Mouse (Mus musculus) embryonic facial prominence, embryonic 12.5 days (tissue): Measurements from ENCODE around the gene Ndufs1. TPM values are rescaled to one million over a fixed set of nuclear protein-coding genes. Genes with fewer than 3 reads are reported as not detected.

Source experiments
- microRNA-seq: library from miRNA; unstranded; fragments of <30 nt; microRNA quantifications from one replicate; pipeline ENCODE4, GENCODE M21; 2017
- polyA plus RNA-seq: library from polyadenylated mRNA; unstranded; fragments of >200 nt; fragmentation: Nextera tagmentation; extraction: Ambion mirVana; gene quantifications from 2 replicates; pipeline ENCODE4 v1.2.1, GENCODE M21; 2016

Ndufs1 gene
- polyA plus RNA-seq, 1 experiment from 2014 or later, result 136 TPM

Small RNAs within 50 kb of the gene (microRNA-seq; reads per million reads assigned to microRNA genes)
- not detected for gene Gm24557
- not detected for gene Gm27512

Other genes starting within 250 kb of the Ndufs1 start
- gene Ino80d, start 62.2 kb downstream of the Ndufs1 start, polyA plus RNA-seq, result 10.8 and 12.9 TPM in 2 replicates
- gene Eef1b2, start within 50 bp of the Ndufs1 start, polyA plus RNA-seq, result 505 and 511 TPM in 2 replicates
- gene Gpr1, start 37.7 kb upstream of the Ndufs1 start, polyA plus RNA-seq, result 0.15 and 0.24 TPM in 2 replicates
- gene Zdbf2, start 96.4 kb upstream of the Ndufs1 start, polyA plus RNA-seq, result 22.2 and 24.0 TPM in 2 replicates